Mouse (Mus musculus) cerebellum, postnatal 4 days (tissue): ENCODE results near the gene Trim46.

ENCODE experiments used
- DNase-seq, 2 experiments: peaks; one replicate each; pipeline ENCODE4 v3.0.0; 2022; ENCODE audit warnings: low spot score in 2 of 2, mixed read lengths in 1 of 2

Trim46 gene

DNA sequence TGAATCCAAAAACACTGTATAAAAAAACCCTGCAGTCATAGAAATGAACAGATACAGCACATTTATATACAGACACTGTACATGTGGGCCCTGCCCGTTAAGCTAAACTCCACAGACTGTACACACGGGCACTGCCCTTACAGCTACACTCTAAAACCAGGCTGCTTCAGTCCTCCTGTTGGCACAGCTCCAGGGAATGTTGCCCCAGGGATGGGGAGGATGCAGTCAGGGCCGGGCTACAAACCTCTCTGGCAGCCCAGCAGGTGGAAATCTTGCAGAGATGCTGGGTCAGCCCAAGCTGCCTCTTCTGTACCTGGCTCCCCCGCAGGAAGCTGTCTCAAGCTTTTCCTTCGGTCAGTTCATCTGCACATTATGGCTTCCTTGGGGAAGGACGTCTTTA, 25.7 kb upstream of the Trim46 start:
- no peak for DNase-seq

DNA sequence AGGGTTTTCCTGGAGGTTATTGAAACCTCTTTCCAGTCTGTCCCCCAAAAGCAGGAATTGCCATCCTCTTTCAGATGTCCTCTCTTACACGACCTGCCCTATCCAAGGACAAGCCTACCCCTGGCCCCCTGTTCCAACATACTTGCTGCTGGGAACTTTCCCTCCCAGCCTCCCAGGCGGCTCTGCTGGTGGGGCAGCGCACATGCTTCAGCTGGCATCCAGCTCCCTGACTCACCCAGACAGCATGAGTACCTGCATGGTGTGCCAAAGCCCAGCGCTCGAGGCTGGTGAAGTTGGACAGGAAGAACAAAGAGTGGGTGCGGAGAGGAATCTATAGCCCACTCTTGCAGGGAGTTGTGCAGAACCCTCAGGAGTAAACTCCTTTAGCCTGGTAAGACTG, 24.8 kb upstream of the Trim46 start:
- no peak for DNase-seq

DNA sequence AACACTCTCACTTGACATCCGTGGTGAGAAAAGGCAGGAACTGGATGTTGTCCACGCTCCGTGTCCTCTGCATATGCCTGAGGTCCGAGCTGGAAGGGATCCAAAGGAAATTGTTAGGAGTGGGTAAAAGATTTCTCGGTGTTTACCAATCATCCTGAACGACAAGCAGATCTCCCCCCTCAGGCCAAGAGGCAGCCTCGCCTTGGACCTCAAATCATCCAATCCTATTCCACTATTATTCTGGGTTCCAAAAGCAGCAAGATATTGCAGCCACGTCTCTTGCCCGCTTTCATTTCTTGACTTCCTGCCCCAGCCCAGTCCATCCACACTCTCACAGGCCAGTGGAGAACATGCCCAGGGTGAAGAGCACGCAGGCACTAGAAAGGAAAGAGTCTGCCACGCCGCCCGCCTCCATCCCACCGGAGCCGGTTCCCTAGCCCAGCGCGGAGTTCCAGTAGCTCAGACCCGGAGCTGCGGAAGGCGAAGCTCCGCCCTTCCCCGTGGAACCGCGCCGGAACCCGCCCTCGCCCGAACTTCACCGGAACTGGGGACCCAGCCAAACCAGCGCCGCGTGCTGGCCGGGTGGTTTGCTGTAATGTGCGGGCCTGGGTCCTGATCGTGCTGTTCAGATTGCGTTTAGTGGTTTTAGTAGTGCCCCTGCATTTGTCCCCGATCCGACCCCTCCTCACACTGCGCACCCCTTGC, 24.1 kb upstream of the Trim46 start, which contains the start of gene Slc50a1:
Slc50a1 (minus strand) TSS at position 520 of the 705 bp plus-strand sequence.
- peak; percentile 72 to 82 for DNase-seq

DNA sequence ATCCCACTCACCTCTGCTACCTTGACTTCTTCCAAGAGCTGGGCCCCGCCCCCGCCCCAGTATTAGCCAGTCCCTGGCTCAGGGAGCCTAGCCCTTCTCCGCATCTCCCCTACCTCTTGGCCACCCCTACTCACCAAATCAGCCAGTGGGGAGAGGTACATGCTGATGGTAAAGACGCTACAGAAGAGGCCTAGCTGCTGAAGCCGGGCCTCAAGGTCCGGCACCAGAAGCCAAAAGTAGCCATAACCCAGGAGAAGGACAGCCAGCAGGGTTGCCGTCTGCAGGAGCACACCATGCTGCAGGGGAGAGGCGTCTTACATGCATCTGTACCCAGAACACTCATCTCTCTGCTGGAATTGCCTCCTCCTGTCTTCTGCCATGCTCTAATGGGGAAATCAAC, 22.8 kb upstream of the Trim46 start:
- DNase-seq: no peak

DNA sequence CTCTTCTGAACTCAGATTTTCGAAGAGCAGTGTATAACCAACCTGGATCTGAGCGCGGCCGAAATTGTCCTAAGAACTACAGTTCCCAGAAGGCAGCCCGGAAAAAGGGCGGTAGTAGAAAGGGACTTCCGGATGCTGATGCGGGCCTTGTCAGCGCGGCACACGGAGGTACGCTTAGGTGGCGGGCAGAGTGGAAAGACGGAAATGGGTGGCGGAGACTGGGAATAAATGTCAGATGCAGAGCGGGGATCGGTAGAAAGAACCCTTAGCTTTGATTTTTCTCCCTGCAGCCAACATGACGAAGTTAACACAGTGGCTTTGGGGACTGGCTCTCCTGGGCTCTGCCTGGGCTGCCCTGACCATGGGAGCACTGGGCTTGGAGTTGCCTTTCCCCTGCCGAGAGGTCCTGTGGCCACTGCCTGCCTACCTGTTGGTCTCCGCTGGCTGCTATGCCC, 20.4 kb upstream of the Trim46 start:
- DNase-seq: peak in 1 of 2 experiments; percentile 70

DNA sequence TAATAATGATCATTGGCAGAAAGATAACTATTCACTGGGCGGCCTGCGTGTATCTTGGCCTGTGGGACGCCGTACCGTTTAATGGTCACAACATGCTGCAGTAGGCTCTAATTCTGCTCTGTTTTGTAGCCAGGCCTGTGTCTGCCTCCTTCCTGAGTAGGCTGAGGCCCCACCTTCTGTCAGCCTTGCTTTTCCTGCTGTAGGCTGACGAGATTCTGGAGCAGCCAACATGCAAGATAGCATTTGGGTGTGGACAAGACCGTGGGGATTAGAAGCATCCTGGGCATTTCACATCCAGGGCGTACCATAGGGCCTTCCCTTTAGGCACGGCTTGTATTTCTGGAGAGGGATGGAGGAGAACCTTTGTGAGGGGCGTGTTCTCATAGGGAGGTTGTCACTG, 16.3 kb upstream of the Trim46 start:
- no peak for DNase-seq

DNA sequence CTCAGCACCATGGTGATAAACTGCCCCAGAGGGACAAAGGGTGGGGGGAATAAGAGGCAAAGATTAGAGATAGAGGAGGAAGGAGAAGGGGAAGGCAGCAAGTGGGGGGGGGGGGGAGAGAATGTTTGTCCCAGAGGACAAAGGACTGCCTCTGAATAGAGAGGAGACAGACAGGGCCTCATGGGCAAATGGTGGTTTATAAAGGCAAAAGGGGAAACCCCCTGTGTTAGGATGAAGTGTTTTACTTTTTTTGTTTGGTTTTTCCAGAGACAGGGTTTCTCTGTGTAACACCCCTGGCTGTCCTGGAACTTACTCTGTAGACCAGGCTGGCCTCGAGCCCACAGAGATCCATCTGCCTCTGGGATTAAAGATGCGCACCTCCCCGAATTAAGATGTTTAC, 14.1 kb upstream of the Trim46 start:
- DNase-seq: no peak

DNA sequence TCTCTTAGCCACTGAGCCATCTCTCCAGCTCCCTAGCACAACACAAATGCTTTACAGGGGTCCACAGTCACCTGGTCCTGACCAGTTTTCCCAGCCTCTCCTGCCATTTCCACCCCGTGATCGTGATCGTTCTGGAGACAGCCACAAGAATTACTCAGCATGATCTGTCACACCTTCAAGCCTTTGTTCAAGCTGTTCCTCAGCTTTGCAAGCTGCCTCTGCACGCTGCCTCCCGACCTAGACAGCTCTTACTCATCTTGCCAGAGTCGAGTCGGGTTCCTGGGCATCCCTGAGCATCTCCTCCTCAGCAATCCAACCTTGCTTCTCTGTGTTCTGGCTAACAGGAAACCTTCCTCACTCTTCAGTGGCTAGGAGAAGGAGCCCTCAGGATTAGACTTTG, 13.0 kb upstream of the Trim46 start, which contains the start of gene Dpm3:
Dpm3 (plus strand) TSS at position 283 of the 400 bp plus-strand sequence.
- DNase-seq: no peak

DNA sequence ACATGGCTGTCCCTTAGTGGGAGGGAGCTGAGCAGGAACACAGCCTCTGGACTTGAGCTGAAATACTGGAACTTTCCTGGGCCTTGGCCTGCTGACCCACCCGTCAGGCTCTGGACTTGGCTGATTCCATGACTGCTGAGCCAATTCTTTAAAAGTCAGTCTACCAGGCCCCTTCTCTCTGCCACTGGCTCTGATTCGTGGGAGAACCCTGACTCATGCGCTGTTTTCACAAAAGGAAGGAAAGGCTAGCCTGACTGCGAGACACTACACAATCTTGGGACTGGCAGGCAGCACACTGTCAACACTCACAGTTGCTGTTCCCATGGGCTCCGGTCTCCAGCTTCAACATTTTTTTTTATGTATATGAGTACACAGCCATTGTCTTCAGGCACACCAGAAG, 10.1 kb upstream of the Trim46 start:
- no peak for DNase-seq

DNA sequence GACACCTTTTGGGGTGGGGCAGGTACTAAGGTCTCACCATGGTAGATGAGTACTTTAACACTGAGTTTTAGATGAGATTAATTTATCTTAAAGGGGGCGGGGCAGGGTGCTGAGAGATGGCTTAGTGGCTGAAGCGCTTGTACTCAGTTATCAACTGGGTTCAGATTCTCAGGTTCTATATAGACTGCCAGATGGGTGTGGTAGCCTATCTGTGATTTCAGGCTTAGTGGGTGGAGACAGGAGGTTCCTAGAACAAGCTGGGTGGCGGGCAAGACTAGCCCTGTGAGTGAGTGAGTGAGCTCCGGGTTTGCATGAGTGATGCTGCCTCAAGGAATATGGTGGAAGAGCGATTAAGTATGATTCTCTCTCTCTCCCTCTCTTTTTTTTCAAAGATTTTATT, 8.9 kb upstream of the Trim46 start:
- no peak for DNase-seq

DNA sequence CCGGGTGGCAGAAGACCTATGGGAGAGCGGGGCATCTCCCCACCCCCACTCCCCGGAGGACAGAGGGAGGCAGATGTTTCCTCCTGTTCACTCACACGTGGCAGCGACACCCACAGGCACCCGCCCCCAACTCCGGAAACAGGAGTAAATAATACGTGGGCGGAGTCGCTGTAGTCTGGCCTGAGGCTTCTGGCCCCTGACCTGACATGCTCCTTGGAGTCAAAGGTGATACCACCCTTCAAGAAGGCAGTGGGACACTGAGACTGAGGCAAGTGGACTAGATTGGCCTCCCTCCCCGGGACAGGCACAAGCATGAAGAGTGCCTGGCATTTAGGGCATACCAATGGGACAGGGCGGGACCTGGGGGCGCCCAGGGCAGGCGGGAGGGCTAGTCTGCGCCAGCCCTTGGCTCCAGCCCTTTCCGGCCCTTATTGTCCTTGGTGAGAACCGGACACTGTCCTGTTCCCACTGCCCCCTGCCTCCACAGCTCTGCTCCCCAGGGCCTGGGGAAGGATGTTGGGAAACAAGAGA, 5.3 kb upstream of the Trim46 start:
- no peak for DNase-seq

DNA sequence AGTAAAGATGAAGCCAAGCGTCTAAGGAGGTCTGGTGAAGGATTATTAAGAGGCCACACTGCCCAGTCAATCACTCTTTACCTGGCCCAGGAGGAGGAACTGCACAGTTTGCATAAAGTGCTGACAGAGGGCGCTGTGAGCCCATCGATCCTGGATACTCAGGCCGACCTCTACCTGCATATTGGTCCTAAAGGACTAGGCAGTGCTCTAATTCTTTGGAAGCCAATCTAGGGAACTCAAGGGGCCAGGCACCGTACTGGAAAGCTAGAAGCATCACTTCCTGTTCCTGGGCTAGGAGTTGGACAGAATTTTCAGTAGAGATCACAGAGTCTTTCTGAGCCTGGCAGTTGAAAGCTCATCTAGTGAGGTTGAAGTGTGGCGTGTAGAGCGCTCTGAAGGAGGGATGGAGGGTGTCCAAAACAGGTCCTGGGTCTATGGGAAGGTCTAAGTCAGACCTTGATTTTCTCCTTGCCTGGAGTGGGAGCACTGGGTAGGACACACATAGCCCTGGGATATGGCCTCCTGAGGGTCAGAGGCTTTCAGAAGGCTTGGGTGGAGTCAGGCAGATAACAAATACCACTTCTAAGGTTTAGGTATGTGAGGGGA, 4.4 kb upstream of the Trim46 start:
- DNase-seq: peak in 1 of 2 experiments; percentile 56

DNA sequence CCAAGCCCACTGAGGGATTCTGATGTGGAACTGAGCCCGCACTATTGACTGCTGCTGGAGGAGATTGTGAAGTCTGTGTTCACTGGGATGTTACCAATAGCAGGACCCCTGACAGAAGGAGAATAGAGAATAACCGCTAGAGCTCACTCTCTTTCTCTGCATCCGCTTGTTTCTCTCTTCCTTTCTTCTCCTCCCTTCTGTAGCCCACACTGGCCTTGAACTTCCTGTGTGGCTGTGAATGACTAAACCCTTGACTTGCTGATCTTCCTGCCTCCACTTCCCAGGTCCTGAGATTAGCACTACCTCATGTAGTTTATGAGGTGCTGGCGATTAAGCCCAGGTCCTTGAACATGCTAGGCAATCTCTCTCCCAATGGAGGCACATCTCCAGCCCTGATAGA, 1.4 kb upstream of the Trim46 start:
- DNase-seq: no peak

DNA sequence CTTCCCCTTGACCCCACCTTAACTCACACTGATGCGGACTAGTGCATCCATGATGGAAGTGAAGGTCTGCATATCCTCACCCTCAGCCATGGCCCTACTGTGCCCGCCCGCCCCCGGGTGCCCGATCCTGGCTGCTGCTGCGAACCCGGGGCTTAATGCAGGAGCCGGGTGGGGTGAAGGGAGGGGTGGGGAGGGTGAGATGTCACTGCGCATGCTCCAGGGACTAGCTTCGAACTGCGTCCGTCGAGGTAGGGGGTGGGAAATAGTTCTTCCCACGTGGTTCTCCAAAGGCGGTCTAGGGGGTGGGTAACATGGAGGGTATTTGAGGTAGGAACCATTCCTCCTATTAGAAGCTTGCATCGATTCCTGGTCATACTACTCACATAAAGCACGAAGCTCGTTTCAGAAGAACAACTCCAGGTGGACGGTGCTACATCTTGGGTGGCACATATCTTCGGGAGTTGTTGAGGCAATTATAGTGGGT, 379 bp downstream of the Trim46 start, which contains the start of gene Krtcap2:
Krtcap2 (plus strand) TSS at position 279 of the 484 bp plus-strand sequence.
- DNase-seq: peak in 1 of 2 experiments; percentile 63

DNA sequence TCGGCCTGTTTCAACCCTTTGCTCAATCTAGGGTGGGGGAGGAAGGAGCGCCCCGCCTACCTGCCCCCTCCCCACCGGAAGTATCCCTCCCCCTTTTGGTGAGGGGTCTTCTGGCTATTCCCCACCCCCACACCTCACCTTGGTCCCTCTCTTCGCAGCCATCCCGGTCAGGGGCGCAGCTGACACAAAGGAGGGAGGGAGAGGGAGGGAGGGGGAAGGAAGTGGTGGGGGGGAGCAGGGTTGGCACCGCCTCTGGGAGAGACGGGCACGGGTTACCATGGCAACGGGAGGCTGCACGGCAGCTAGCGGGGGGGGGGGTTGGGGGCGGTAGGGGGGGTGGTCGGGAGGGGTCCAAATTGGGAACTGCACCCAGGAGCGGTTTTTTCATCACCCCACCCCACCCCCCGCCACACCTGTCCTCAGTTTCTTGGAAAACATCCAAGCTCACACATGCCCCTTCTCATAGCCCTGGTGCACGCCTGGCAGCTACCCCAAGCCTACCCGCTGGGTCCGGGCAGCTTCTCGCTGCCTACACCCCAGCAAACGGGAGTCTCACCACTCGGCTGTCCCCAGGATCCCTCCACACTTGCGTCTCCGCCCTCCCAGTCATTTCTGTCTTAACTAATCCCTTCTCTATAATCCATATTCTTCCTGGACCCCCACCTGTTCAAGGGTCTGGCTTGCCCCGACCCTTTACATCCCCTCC, 974 bp downstream of the Trim46 start:
- peak; percentile 61 to 83 for DNase-seq

DNA sequence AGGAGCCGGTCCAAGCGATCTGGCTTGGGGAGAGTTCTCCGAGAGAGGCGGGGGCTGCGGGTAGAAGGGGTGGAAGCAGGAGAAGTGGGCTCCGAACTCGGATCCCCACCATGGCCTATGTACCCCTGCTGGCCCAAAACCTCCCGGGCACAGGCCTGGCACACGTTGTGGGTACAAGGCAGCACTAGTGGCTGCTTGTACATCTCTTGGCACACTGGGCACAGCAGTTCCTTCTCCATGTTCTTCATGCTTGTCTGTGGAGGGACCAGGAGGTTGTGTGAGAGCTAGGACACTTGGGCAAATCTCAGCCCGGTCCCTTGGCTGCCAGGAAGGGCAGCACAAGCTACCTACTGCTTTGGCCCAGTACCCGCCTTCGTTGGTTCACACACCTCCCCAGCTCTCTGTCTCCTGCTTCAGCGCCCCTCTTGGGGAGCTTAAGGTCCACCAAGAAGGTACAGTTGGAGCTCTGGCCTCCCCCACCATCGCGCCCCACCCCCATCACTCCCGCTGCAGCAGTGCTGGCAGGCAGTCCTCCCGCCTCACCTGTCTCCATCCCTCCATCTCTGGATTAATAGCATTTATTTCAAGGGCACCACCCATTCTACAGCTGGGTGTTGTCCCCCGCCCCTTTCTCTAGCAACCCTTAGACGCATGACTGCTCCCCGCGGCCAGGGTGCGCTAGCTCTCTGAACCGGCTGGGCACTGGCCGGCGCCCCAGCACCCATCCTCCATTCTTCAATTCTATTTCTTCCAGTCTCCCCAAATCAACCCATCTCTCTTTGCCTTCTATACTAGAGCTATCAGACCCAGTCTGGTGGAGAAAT, 1.7 kb downstream of the Trim46 start:
- peak in 1 of 2 experiments; percentile 42 for DNase-seq

DNA sequence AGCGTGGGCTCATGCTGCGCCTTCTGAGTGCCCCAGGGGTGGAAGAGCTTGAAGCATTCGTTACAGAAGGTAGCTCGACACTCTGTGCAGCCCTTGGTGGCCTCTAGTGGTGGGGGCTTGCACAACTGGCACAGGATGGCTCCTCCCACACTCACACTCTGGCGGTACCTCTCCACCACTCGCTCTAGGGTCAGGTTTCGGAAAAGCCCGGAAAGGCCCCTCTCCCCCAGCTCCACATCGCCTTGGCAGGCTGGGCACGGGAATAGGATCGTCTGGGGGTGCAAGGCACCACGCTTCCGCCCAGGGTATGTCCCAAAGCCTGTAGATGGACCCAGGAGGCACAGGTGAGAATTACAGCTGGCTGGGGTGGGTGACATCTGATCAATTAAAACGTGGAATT, 2.5 kb downstream of the Trim46 start:
- DNase-seq: no peak

DNA sequence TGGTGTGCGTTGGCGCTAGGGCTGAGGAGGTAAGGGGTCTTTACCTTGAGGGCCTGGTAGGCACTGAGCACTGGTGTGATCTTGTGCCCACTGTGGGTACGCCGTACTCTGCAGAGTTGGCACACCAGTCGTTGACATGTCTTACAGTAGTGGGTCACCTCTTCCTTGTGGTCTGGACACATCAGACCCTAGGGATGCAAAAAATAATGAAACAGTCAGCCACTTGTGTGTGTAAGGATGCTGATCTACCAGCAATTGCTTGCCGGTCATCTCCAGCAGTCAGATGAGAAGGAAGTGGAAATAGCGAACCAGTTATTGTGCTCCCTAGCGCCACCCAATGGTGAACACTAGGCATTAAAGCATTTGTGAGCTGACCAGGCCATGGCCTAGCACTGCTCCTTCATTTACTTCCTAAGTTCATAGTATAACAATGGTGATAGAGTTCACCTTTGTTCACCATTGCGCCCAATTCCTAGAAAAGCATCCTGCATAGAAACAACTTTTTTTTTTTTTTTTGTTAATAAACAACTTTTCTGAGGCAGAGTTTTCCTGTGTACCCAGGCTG, 3.7 kb downstream of the Trim46 start:
- peak in 1 of 2 experiments; percentile 75 for DNase-seq

DNA sequence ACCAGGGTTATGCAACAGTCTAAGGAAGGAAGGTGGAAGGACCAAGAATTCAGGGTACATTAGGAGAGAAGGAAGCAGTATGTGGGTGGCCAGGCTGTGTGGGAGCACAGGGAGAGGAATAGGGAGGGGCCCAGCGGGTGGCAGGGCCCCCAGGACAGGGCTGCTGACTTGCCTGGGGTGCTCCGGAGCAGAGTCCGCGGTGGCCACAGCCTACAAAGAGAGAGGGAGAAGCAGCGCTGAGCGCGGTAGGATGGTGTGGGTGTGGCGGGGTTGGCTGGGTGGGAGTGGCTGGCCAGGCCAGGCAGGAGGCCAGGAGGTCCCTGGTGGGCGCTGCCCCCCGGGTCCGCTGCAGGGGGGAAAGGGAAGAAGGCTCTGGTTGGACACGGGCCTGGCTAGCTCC, 7.6 kb downstream of the Trim46 start:
- DNase-seq: no peak

DNA sequence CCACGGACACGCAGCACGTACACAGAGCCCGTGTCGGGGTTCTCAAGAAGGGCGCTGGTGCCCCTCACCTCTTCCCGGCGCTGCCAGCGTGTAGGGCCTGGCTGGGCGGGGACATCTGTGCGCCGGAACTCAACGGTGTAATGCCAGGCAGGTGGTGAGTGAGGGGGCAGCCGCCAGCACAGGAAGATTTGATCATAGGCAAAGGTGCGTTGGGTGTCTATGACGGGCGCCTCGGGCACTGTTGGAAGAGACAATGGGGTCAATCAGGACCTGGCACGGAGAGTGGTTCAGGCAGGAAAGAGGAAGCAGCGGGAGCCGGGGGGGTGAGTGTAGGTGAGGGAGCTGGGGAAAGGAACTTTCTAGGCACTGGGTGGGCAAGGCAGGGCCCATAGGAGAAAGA, 8.4 kb downstream of the Trim46 start:
- DNase-seq: no peak

DNA sequence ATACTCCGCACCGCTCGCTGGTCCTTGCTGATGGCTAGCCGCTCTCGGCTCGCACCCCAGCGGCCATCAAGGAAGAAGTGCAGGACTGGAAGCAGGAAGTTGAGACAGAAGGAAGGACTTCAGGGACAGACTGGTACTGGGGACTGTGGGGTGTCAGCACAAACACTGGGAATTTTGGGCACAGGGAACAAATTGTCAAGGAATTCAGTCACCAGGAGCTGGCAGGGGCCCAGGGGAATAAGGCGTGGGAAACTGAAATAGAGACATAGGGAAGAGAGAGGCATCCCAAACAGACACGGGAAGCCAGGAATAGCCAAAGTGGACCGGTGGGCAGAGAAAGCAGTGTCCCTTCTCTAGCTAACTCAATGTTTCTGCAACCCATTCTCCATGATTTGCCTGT, 9.6 kb downstream of the Trim46 start:
- DNase-seq: no peak
